Mouse (Mus musculus) liver, embryonic 12.5 days (tissue): ENCODE results near the gene Kdm2b. TPM values are rescaled to one million over a fixed set of nuclear protein-coding genes. Genes with fewer than 3 reads are reported as not detected.

Source experiments
- ATAC-seq: fragments of 200-750 bp; cut with Nextera tagmentation; 2 replicates; pipeline ENCODE4 v1.8.0; 2017; ENCODE audit warnings: moderate number of reproducible peaks, mild to moderate bottlenecking, moderate library complexity
- H3K27ac ChIP-seq: fragments of 300-500 bp; sonication (generic); 2 replicates; pipeline ENCODE4 v1.5.1; 2016; ENCODE audit warnings: mild to moderate bottlenecking
- H3K27me3 ChIP-seq: fragments of 300-500 bp; sonication (generic); replicated peaks from 2 replicates; pipeline ENCODE4 v1.6.1; 2016; ENCODE audit warnings: mild to moderate bottlenecking, moderate library complexity
- H3K36me3 ChIP-seq: fragments of 300-500 bp; sonication (generic); 2 replicates; pipeline ENCODE4 v1.6.1; 2016; ENCODE audit warnings: mild to moderate bottlenecking, moderate library complexity
- H3K4me1 ChIP-seq: fragments of 300-500 bp; sonication (generic); 2 replicates; pipeline ENCODE4 v1.6.1; 2016
- H3K4me2 ChIP-seq: fragments of 300-500 bp; sonication (generic); 2 replicates; pipeline ENCODE4 v1.6.1; 2016; ENCODE audit warnings: mild to moderate bottlenecking, moderate library complexity
- H3K4me3 ChIP-seq: fragments of 300-500 bp; sonication (generic); 2 replicates; pipeline ENCODE4 v1.5.1; 2016; ENCODE audit warnings: mild to moderate bottlenecking, moderate library complexity
- H3K9ac ChIP-seq: fragments of 300-500 bp; sonication (generic); 2 replicates; pipeline ENCODE4 v1.6.1; 2016; ENCODE audit warnings: mild to moderate bottlenecking, moderate library complexity
- H3K9me3 ChIP-seq: fragments of 300-500 bp; sonication (generic); replicated peaks from 2 replicates; pipeline ENCODE4 v1.6.1; 2016; ENCODE audit warnings: mild to moderate bottlenecking, moderate library complexity
- WGBS: fragments of 180-500 bp; shearing (Covaris S2); methylation state at CpG from one replicate; pipeline ENCODE4 v1.1.7; 2016; ENCODE audit not compliant: insufficient replicate concordance; 5-methylcytosine and 5-hydroxymethylcytosine counted together
- polyA plus RNA-seq: library from polyadenylated mRNA; unstranded; fragments of >200 nt; fragmentation: Nextera tagmentation; extraction: Ambion mirVana; gene quantifications from 2 replicates; pipeline ENCODE4 v1.2.1, GENCODE M21; 2016

The Kdm2b gene
- polyA plus RNA-seq, 1 experiment from 2014 or later: 28.9 TPM

GRCm38 (mm10) chr5:123023049-123023448 lies 33.4 kb upstream of the Kdm2b start:
- WGBS: 68% methylated on average over 6 of the region's 6 CpGs
- Histone ChIP-seq H3K4me1 (peaks cover 54% of the 10 kb centered on the region), H3K9ac (no peak overlapping the region), H3K4me2 (no peak overlapping the region), H3K27ac (no peak overlapping the region), H3K4me3 (no peak overlapping the region), H3K36me3 (no peaks in the 10 kb centered on the region), H3K27me3 (no peaks in the 10 kb centered on the region), H3K9me3 (no peaks in the 10 kb centered on the region)
- ATAC-seq: no peak

- H3K9ac ChIP-seq: no peak overlapping the region
- H3K4me3 ChIP-seq: no peak overlapping the region
- H3K4me1 ChIP-seq: peaks cover 57% of the 10 kb centered on the region
- WGBS: 65% methylated on average over 7 of the region's 7 CpGs
- H3K27ac ChIP-seq: no peak overlapping the region
- no peak overlapping the region for H3K4me2 ChIP-seq
- ATAC-seq: no peak
- no peaks in the 10 kb centered on the region for H3K27me3 ChIP-seq
- no peaks in the 10 kb centered on the region for H3K9me3 ChIP-seq
- no peaks in the 10 kb centered on the region for H3K36me3 ChIP-seq
These were observed 31.8 kb upstream of the Kdm2b start for GRCm38 (mm10) chr5:123021438-123021837.

- Histone ChIP-seq H3K9ac (no peak overlapping the region), H3K36me3 (no peaks in the 10 kb centered on the region), H3K27ac (no peak overlapping the region), H3K4me3 (no peak overlapping the region), H3K4me1 (peaks cover 62% of the 10 kb centered on the region), H3K27me3 (no peaks in the 10 kb centered on the region), H3K4me2 (no peak overlapping the region), H3K9me3 (no peaks in the 10 kb centered on the region)
- ATAC-seq: no peak
- 64% methylated on average over 5 of the region's 5 CpGs for WGBS
These were observed 30.8 kb upstream of the Kdm2b start for GRCm38 (mm10) chr5:123020426-123020825.

GRCm38 (mm10) chr5:123019336-123020016 lies 29.9 kb upstream of the Kdm2b start:
- H3K9ac ChIP-seq: no peak overlapping the region
- H3K4me2 ChIP-seq: peak overlapping the region; percentile 31; the same call in 1 of the 2 replicates
- no peaks in the 10 kb centered on the region for H3K9me3 ChIP-seq
- 41% methylated on average over 10 of the region's 10 CpGs for WGBS
- H3K4me1 ChIP-seq: peaks cover 61% of the 10 kb centered on the region
- H3K27me3 ChIP-seq: no peaks in the 10 kb centered on the region
- H3K27ac ChIP-seq: peak overlapping the region; percentile 52
- ATAC-seq: no peak
- H3K36me3 ChIP-seq: no peaks in the 10 kb centered on the region
- H3K4me3 ChIP-seq: no peak overlapping the region

- no peaks in the 10 kb centered on the region for H3K27me3 ChIP-seq
- no peak overlapping the region for H3K27ac ChIP-seq
- H3K4me2 ChIP-seq: peak overlapping the region; percentile 95
- peaks cover 67% of the 10 kb centered on the region for H3K4me1 ChIP-seq
- no peak for ATAC-seq
- H3K9ac ChIP-seq: no peak overlapping the region
- 42% methylated on average over 4 of the region's 4 CpGs for WGBS
- no peaks in the 10 kb centered on the region for H3K36me3 ChIP-seq
- H3K9me3 ChIP-seq: no peaks in the 10 kb centered on the region
- H3K4me3 ChIP-seq: no peak overlapping the region
These were observed 27.9 kb upstream of the Kdm2b start for GRCm38 (mm10) chr5:123017504-123017903.

GRCm38 (mm10) chr5:123015915-123016314 lies 26.3 kb upstream of the Kdm2b start:
- ATAC-seq: no peak
- WGBS: 19% methylated on average over 8 of the region's 8 CpGs
- no peaks in the 10 kb centered on the region for H3K36me3 ChIP-seq
- peak overlapping the region; percentile 91 for H3K27ac ChIP-seq
- no peaks in the 10 kb centered on the region for H3K9me3 ChIP-seq
- peak overlapping the region; percentile 85 for H3K9ac ChIP-seq
- peak overlapping the region; percentile 95 for H3K4me2 ChIP-seq
- H3K27me3 ChIP-seq: no peaks in the 10 kb centered on the region
- peaks cover 67% of the 10 kb centered on the region for H3K4me1 ChIP-seq
- H3K4me3 ChIP-seq: peak overlapping the region; percentile 71

- peak within 1 kb of the TSS; percentile 85 for H3K9ac ChIP-seq
- peak within 1 kb of the TSS; percentile 71 for H3K4me3 ChIP-seq
- H3K27me3 ChIP-seq: no peaks in the 10 kb centered on the region
- H3K4me1 ChIP-seq: peaks cover 61% of the 10 kb centered on the region
- ATAC-seq: peak; percentile 92
- H3K9me3 ChIP-seq: no peaks in the 10 kb centered on the region
- H3K36me3 ChIP-seq: no peaks in the 10 kb centered on the region
- peak within 1 kb of the TSS; percentile 91 for H3K27ac ChIP-seq
- H3K4me2 ChIP-seq: peak within 1 kb of the TSS; percentile 95
- under 1% methylated on average over 104 of the region's 106 CpGs for WGBS
These were observed 25.4 kb upstream of the Kdm2b start, which contains the start of gene Orai1 for GRCm38 (mm10) chr5:123014753-123015701. TSS of gene Orai1 (plus strand) at chr5:123015074.

- Histone ChIP-seq H3K4me1 (peaks cover 49% of the 10 kb centered on the region), H3K4me3 (no peak overlapping the region), H3K4me2 (peak overlapping the region; percentile 95; the same call in 1 of the 2 replicates), H3K9me3 (no peaks in the 10 kb centered on the region), H3K27ac (peak overlapping the region; percentile 81), H3K36me3 (no peaks in the 10 kb centered on the region), H3K27me3 (no peaks in the 10 kb centered on the region), H3K9ac (peak overlapping the region; percentile 85; the same call in 1 of the 2 replicates)
- 32% methylated on average over 9 of the region's 9 CpGs for WGBS
- no peak for ATAC-seq
These were observed 24.1 kb upstream of the Kdm2b start for GRCm38 (mm10) chr5:123013599-123014315.

GRCm38 (mm10) chr5:123011705-123012104 lies 22.1 kb upstream of the Kdm2b start:
- 86% methylated on average over 9 of the region's 9 CpGs for WGBS

GRCm38 (mm10) chr5:123010806-123011205 lies 21.2 kb upstream of the Kdm2b start:
- Histone ChIP-seq H3K4me3 (no peak overlapping the region), H3K36me3 (no peaks in the 10 kb centered on the region), H3K4me2 (no peak overlapping the region), H3K27me3 (peaks cover 14% of the 10 kb centered on the region; the same call in 1 of the 2 replicates), H3K9me3 (no peaks in the 10 kb centered on the region), H3K27ac (no peak overlapping the region), H3K4me1 (peaks cover 26% of the 10 kb centered on the region), H3K9ac (no peak overlapping the region)
- 83% methylated on average over 6 of the region's 6 CpGs for WGBS
- ATAC-seq: no peak

More at GRCm38 (mm10) chr5:123011705-123012104, 22.1 kb upstream of the Kdm2b start:
- H3K4me3 ChIP-seq: no peak overlapping the region
- H3K9ac ChIP-seq: no peak overlapping the region
- no peak overlapping the region for H3K27ac ChIP-seq
- peaks cover 28% of the 10 kb centered on the region for H3K4me1 ChIP-seq
- ATAC-seq: no peak
- H3K36me3 ChIP-seq: no peaks in the 10 kb centered on the region
- H3K9me3 ChIP-seq: no peaks in the 10 kb centered on the region
- H3K27me3 ChIP-seq: peaks cover 6% of the 10 kb centered on the region; the same call in 1 of the 2 replicates
- H3K4me2 ChIP-seq: no peak overlapping the region

- no peak overlapping the region for H3K4me3 ChIP-seq
- H3K36me3 ChIP-seq: no peaks in the 10 kb centered on the region
- no peak overlapping the region for H3K27ac ChIP-seq
- no peak overlapping the region for H3K4me2 ChIP-seq
- H3K27me3 ChIP-seq: peaks cover 14% of the 10 kb centered on the region; the same call in 1 of the 2 replicates
- ATAC-seq: no peak
- WGBS: 74% methylated on average over 11 of the region's 11 CpGs
- no peak overlapping the region for H3K9ac ChIP-seq
- H3K9me3 ChIP-seq: no peaks in the 10 kb centered on the region
- peaks cover 20% of the 10 kb centered on the region for H3K4me1 ChIP-seq
These were observed 20.2 kb upstream of the Kdm2b start for GRCm38 (mm10) chr5:123009873-123010272.
